Mouse (Mus musculus) urinary bladder, postnatal 36 days (tissue): ENCODE data around the gene Clasp2.

ENCODE experiments used
- DNase-seq, 2 experiments: peaks; one replicate each; pipeline ENCODE4 v3.0.0; 2022; ENCODE audit warnings: low spot score in 2 of 2, mixed read lengths in 1 of 2

The Clasp2 gene

DNA sequence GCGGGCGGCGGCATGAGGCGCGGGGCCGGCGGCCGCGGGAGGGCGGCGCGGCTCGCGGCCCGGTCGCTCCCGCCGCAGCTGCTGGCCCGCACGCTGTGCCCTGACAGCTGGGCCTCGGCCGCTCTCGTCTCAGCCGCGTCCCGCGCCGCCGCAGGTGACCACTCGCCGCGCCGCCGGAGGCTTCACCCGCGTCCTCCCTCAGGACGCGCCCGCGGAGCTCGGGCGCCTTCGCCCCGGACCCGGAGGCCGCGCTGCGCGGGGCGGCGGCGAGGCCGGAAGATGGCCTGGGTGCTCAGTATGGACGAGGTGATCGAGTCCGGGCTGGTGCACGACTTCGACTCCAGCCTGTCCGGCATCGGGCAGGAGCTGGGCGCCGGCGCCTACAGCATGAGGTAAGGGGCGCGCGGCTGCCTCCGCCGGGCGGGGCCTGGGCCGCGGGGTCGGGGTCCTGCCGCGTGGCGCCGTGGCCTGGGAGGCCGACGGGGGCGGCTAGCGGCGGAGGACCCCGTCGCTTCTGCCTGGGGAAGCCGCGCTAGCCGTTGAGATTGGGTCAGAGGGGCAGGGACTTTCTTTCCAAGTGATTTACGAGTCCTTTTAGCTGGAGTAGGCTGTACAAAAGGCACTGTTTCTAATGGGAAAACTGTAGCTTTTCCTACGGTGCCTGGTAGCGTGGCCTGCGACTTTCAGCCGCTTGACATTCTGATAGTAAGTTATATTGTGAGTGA lies 190.3 kb downstream of the Clasp2 start:
- no peak for DNase-seq

DNA sequence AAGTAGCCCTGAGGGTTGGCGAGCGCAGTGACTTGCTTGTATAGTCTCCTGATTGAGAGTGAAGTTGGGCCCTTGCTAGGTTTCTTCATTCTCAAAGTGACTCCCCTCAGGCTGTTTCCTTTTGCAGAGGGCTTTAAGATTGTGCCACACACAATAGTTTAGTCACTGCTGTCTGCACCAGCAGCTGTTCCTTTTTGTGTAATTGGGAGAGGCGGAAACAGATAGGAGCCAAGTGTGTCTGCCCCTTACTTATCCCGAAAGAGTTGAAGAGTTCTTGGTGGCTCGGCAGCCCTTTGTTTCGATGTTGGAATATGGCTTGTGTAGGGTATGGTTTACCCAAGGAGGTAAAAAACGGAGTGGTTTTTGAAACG lies 190.8 kb downstream of the Clasp2 start:
- no peak for DNase-seq

DNA sequence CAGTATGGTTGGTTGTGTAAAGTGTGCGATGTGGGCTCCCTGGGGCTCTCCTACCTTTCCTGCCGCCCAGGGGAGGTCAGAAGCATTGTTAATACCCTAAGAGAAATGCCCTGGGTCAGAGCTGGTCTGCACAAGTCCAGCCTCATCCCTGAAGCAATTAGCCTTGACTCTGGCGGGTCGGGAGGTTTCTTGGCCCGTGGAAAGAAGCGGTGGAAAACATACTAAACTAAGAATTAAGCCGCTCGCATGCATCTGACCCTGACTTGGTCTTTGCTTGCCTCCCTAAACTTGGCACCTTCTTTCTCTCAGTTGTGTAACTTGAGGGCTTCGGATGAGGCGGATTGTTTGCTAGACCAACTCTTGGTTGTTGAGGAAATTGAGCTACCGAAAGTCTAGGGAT lies 191.2 kb downstream of the Clasp2 start:
- DNase-seq: no peak

DNA sequence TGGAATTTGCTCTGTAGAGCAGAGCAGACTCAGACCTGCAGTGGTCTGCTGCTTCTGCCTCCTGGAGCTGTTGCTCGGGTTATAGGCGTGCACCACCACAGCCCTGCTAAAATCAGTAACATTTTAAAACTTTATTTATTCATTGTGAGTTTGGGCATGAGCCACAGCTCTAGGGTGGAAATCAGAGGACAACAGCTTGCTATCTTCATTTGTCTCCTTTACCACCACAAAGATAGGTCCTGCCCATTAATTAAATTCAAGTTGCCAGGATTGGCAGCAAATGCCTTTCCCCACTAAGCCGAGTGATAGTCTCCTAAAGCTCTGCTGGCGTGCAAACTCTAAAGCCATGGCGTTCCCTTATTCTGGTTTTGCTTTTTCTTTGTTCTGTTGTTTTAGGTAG lies 194.4 kb downstream of the Clasp2 start:
- DNase-seq: no peak

DNA sequence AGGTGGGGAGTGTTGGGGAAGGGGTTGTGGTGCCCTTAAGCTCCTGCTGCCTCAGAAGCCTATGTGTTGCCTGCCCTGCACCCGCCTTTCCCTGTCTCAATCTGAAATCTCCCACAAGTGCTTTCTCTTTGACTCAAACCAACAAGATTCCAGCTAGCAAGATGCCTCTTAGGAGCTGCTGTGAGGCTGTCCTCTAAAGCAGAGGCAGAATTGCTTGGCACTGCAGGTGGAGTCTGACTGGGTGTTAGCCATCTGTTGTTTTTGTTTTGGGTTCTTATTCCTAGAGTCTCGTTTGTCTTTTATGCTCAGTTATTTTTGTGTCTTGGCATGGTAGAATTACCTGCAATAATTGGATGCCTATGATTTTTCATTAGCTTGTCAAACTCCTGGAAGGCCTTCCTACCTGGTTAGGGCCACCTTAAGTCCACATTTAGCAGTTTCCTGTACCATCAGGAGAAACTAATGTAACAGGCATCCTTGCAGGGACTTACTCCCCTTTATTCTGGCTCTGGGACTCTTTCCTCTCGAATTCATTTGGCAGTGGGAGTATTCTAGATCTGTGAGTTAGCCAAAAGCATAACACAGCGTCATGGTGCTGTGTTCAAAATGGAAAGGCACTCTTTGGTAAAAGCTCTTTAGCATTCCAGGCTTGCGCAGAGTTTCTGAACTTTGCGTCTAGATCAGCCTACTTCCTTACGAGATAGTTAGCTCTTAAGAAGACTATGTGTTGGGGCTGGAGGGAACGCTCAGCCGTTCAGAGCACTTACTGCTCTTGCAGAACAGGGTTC lies 198.0 kb downstream of the Clasp2 start:
- DNase-seq: no peak

DNA sequence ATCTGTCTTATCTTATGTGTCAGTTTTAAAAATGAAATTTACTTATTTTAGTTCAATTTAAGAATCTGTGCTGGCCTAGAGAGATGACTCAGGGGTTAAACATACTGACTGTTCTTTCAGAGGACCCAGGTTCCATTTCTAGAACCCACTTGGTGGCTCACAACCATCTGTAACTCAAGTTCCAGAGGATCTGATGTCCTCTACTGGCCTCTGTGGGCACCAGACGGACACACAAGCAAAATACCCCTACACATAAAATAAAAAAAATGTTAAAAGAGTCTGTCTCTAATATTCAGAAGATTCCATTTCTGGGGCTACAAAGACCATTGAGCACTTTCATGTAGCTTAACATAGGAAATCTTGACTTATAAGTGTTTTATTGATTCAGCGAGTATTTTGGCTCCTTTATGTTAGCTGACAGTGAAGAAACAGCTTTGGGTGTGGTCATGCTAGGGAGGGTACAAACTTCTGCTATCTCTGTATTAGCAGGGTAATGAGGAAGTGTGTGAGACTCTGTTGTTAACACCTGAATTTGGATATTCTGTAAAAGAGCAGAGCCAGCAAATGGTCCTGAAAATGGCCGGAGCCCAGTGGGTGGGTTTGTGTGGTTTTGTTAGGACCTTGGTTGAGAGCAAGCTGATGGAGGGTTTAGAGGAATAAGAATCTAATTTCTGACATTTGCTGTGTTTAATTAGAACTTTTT lies 200.0 kb downstream of the Clasp2 start:
- no peak for DNase-seq

DNA sequence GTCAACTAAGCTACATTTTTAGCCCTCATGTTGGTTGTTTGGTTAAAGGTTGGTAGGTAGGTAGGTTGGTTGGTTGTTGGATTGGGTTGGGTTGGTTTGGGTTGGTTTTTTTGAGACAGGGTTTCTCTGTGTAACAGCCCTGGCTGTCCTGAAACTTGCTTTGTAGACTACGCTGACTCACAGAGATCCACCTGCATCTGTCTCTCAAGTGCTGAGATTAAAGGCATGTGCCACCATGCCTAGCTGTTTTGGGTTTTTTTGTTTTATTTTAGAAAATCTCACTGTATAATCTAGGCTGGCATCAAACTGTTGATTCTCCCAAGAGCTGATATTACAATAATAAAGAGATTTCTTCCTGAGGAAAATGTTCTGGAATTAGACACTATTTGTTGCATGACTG lies 202.1 kb downstream of the Clasp2 start:
- DNase-seq: no peak

DNA sequence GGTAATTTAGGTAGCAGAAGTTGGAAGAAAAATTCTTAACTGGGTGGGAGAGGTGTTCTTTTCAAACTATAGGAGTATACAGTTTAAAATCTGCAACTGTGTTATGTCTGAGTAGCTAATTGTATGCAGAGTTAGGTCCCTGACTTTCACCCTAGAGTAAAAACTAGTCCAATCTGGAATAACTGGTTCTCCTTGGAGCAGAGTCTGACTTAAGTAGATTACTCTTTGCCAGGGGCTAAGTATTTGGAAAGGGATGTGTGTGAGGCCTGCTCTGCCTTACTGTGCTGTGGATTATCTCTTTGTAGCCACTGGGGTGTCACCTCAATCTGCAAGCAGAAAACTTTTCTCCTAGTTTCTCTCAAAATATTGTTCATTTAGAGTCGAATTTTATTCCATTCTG lies 205.9 kb downstream of the Clasp2 start:
- no peak for DNase-seq

DNA sequence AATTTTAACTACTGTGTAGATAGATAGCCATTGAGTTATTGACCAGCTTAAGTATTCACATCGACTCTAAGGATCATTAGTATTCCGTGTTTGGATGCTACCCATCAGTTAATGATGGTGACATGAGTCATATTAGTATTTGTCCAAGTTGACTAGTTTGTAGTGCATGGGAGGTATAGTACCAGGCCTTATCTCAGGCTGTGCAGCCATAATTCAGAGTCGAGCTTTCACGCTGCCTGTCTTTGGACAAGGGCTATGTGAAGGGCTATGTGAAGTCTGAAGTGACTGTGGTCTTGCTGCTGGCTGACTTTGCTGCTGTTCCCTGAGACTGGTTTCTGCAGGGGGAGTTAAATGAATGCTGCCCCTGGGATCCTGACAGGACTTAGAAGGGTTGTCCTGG lies 216.5 kb downstream of the Clasp2 start:
- DNase-seq: no peak

DNA sequence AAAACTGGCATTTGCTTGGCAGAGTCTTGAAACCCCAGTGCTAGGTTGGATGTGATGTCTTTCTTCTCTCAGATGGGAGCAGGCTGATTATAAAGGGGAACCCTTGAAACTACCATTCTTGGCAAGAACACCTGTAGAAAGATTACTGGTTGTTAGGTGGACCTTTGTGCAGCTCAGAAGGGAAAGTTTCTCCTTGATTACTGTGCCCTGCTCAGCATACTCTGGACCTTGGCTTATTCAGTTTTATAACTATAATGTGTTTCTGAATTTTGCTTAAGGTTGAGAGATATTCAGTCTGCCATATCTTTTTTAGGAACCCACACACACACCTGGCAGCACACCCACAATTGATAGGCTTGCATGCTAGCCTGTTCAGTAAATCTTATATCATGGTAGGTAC lies 222.4 kb downstream of the Clasp2 start:
- no peak for DNase-seq

DNA sequence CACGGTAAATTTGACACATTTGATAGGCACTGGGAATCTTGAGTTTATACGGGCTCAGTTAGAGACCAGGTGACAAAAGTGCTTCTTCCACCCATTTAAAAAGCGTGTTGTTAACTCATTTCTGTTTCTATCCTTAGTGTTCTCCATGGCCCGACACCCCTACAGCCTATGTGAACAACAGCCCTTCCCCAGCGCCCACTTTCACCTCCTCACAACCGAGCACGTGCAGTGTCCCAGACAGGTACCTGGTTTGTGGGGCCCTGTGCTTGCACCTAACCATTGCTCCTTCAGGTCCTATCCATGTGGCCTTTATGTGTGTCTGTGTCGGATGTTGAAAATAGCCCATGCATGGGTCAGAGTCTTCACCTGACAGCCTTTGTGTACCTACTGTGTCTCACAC lies 223.1 kb downstream of the Clasp2 start:
- DNase-seq: no peak

DNA sequence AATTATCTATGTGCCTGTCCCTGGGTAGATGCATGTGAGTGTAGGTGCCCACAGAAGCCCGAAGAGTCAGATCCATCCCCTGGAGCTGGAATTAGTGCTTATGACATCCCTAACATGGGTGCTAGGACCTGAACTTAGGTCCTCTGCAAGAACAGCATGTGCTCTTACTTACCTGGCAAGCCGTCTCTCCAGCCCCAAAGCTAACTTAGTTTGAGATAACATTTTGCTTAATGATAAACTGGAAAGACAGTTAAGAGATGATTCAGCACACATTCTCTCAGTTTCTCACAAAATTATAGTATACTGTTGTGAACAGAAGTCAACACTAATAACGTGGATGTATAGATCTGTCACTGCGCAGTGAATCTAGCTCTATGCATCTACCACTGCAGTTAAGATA lies 225.6 kb downstream of the Clasp2 start:
- no peak for DNase-seq

DNA sequence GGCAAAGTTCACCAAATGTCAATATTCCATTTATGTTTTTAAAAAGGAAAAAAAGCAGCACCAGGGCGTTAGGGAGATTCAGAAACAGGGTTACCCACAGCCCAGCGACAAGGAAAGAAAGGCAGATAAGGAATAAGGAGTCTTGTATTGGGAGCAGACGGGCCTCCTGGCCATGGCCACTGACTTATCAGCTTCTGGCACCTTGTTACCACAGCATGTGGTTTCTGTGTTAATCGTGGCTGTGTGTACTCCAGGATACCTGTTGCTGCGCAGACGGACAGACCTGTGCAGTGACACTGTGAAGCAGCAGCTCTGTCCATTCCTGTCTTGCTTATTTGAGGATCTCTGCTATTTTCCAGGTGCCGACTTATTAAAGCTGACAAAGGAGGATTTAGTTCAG lies 227.7 kb downstream of the Clasp2 start:
- no peak for DNase-seq
